Mouse (Mus musculus): ENCODE data around the gene Slc22a6. TPM values are rescaled to one million over a fixed set of nuclear protein-coding genes. Genes with fewer than 3 reads are reported as not detected.

Gene Slc22a6
- polyA plus RNA-seq, 1 experiment from 2014 or later = not detected

DNA sequence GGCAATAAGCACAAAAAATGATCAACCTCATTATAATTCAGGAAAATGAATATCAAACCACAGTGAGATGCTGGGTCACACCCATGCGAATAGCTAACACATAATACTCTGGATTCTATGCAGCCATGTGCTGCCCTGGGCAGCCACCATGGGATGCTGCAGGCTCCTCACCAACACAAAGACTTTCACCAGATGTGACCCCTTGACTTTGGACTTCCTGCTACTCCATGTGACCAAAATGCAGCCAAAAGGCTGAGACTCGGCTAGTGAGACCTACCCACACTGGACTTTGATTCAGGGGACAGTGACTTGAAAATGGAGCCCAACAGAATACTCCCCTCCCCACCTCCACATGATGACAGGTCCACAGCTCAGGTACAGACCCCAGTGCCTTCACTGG, 12.4 kb downstream of the Slc22a6 start:
- H3K4me1 ChIP-seq (ENCODE audit: insufficient read depth) = no peaks in the 10 kb centered on the region
- no peak overlapping the region for H3K27ac ChIP-seq (ENCODE audit: low read depth)
- ATAC-seq (ENCODE audit: insufficient read depth) (no peak), DNase-seq (no peak)
- no peak for TF ChIP-seq CTCF (IDR thresholded peaks at IDR 0.05; ENCODE audit: low read depth)
- no peak overlapping the region for H3K4me2 ChIP-seq
- 73% methylated on average over 2 of the region's 2 CpGs for WGBS
- H3K36me3 ChIP-seq (ENCODE audit: insufficient read depth) = no peaks in the 10 kb centered on the region
- H3K4me3 ChIP-seq (ENCODE audit: low read depth, low read length) = no peak overlapping the region
- H3K27me3 ChIP-seq (ENCODE audit: insufficient read depth, low read length) = no peaks in the 10 kb centered on the region
- H3K9me3 ChIP-seq (ENCODE audit: low read depth, low read length) = no peaks in the 10 kb centered on the region
- H3K9ac ChIP-seq = no peak overlapping the region

DNA sequence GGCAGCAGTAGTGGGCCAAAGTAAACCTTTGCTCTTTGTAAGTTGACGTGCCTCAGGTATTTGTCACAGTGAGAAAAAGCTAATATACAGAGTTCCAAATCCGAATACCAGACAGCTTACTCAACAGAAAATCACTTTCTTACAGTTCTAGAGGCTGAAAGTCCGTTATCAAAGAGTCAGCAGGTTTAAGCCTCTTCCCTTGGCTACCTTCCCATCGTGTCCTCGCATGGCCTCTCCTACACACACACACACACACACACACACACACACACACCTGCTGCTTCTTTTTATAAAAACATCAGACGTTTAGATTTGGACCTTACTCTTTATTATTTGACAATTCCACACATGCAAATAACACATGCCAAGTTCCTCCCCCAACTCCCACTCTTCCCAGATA, 13.0 kb downstream of the Slc22a6 start:
- Histone ChIP-seq H3K9me3 (ENCODE audit: low read depth, low read length) (no peaks in the 10 kb centered on the region), H3K36me3 (ENCODE audit: insufficient read depth) (no peaks in the 10 kb centered on the region)

DNA sequence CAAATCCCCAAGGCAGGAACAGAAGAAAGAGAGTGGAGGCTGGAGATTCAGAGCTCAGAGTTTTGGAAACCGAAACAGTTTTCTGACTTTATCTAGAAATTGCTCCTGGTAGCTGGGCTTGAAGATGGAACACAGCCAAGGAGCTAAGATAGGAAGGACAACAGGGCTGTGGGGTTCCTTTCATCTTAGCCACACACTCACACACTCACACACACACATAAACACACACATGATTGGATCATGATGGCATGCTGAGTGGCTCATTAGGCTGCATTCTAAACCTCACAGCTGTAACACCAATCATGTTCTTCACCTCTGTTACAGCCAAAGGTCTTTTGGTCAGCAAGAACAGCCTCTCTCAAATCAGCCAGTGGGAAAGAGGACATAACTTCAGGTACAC, 14.2 kb downstream of the Slc22a6 start:
- no peak overlapping the region for H3K27ac ChIP-seq (ENCODE audit: low read depth)
- H3K4me1 ChIP-seq (ENCODE audit: insufficient read depth) = no peaks in the 10 kb centered on the region
- H3K4me2 ChIP-seq = no peak overlapping the region
- H3K27me3 ChIP-seq (ENCODE audit: insufficient read depth, low read length) = no peaks in the 10 kb centered on the region
- no peak for TF ChIP-seq CTCF (IDR thresholded peaks at IDR 0.05; ENCODE audit: low read depth)
- no peaks in the 10 kb centered on the region for H3K9me3 ChIP-seq (ENCODE audit: low read depth, low read length)
- H3K36me3 ChIP-seq (ENCODE audit: insufficient read depth) = no peaks in the 10 kb centered on the region
- DNase-seq (peak; percentile 11), ATAC-seq (ENCODE audit: insufficient read depth) (no peak)
- H3K9ac ChIP-seq = no peak overlapping the region
- 38% methylated on average over 1 of the region's 1 CpGs for WGBS
- H3K4me3 ChIP-seq (ENCODE audit: low read depth, low read length) = no peak overlapping the region

More for the DNA sequence above, 13.0 kb downstream of the Slc22a6 start:
- ATAC-seq (ENCODE audit: insufficient read depth) = no peak
- Histone ChIP-seq H3K9ac (no peak overlapping the region), H3K4me3 (ENCODE audit: low read depth, low read length) (no peak overlapping the region), H3K4me1 (ENCODE audit: insufficient read depth) (no peaks in the 10 kb centered on the region), H3K4me2 (no peak overlapping the region), H3K27ac (ENCODE audit: low read depth) (no peak overlapping the region), H3K27me3 (ENCODE audit: insufficient read depth, low read length) (no peaks in the 10 kb centered on the region)
- WGBS = 58% methylated on average over 6 of the region's 6 CpGs
- DNase-seq = no peak
- TF ChIP-seq CTCF (IDR thresholded peaks at IDR 0.05; ENCODE audit: low read depth) = no peak

DNA sequence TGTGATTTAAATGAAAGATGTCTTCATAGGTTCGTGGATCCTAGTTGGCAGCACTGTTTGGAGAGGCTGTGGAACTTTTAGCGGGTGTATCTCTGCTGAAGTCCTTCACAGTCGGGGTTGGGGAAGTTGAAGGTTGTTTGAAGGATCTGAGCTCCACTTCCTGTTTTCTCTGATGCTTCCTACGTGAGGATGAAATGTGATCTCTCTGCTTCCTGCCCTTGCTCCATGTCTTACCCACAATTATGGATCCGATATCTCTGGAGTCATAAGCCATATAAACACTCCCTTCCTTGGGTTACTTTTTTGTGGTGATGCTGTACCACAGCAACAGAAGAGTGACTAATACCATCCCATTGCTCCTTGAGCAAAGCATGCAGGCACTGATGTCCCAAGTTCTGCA, 24.2 kb downstream of the Slc22a6 start:
- Histone ChIP-seq H3K4me3 (ENCODE audit: low read depth, low read length) (no peak overlapping the region), H3K4me1 (ENCODE audit: insufficient read depth) (no peaks in the 10 kb centered on the region), H3K9ac (no peak overlapping the region), H3K27me3 (ENCODE audit: insufficient read depth, low read length) (no peaks in the 10 kb centered on the region), H3K4me2 (no peak overlapping the region), H3K36me3 (ENCODE audit: insufficient read depth) (no peaks in the 10 kb centered on the region), H3K9me3 (ENCODE audit: low read depth, low read length) (no peaks in the 10 kb centered on the region), H3K27ac (ENCODE audit: low read depth) (no peak overlapping the region)
- peak; percentile 18 for DNase-seq
- 34% methylated on average over 5 of the region's 5 CpGs for WGBS
- TF ChIP-seq CTCF (IDR thresholded peaks at IDR 0.05; ENCODE audit: low read depth) = no peak
- ATAC-seq (ENCODE audit: insufficient read depth) = no peak

DNA sequence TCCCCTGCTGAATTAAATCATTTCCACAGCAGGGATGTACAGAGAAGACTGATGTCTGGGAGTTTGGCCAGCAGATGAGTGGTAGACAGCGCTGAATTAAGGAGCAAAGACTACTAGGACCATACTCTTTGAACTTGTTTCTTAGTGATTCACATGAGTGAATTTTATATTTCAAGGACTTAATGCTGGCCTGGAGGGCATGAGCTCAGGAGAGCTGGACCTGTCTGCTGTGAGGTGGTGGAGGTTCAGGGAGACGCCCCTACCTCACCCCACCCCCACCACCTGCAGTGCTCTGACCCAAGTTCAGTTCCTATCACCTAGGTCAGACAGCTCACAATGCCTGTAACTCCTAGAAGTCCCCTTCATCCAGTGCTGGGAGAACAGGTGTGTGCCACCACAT, 28.6 kb downstream of the Slc22a6 start:
- Histone ChIP-seq H3K36me3 (ENCODE audit: insufficient read depth) (no peaks in the 10 kb centered on the region), H3K4me1 (ENCODE audit: insufficient read depth) (no peaks in the 10 kb centered on the region), H3K4me2 (no peak overlapping the region), H3K27me3 (ENCODE audit: insufficient read depth, low read length) (no peaks in the 10 kb centered on the region), H3K9ac (no peak overlapping the region), H3K27ac (ENCODE audit: low read depth) (no peak overlapping the region), H3K4me3 (ENCODE audit: low read depth, low read length) (no peak overlapping the region), H3K9me3 (ENCODE audit: low read depth, low read length) (no peaks in the 10 kb centered on the region)
- no peak for ATAC-seq (ENCODE audit: insufficient read depth)
- no peak for DNase-seq
- no peak for TF ChIP-seq CTCF (IDR thresholded peaks at IDR 0.05; ENCODE audit: low read depth)
- 72% methylated on average over 2 of the region's 2 CpGs for WGBS

DNA sequence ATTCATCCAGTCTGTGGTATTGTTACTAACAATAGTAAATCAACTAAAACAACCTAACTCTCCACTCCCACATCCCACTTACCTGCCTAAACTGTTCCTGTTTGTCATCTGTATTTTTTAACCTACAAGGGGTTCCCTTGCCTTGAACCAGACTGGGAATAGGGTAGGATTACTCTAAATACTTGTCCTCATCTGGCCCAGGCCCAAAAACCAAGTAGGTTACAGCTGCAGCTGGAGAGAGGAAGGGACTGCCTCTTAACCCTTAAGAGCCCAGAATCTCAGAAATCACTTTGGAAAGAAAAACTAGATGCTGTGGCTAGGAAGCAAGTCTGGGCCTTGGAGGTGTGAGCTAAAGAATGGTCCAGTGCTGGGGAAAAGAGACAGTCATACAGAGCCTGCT, 38.0 kb downstream of the Slc22a6 start:
- Histone ChIP-seq H3K27ac (ENCODE audit: low read depth) (no peak overlapping the region), H3K4me2 (no peak overlapping the region), H3K9ac (no peak overlapping the region), H3K4me1 (ENCODE audit: insufficient read depth) (no peaks in the 10 kb centered on the region), H3K9me3 (ENCODE audit: low read depth, low read length) (no peaks in the 10 kb centered on the region), H3K4me3 (ENCODE audit: low read depth, low read length) (no peak overlapping the region), H3K36me3 (ENCODE audit: insufficient read depth) (no peaks in the 10 kb centered on the region), H3K27me3 (ENCODE audit: insufficient read depth, low read length) (no peaks in the 10 kb centered on the region)
- DNase-seq (peak; percentile 78), ATAC-seq (ENCODE audit: insufficient read depth) (peak; percentile 70; the same call in 1 of the 2 replicates)
- TF ChIP-seq CTCF (IDR thresholded peaks at IDR 0.05; ENCODE audit: low read depth) = no peak

DNA sequence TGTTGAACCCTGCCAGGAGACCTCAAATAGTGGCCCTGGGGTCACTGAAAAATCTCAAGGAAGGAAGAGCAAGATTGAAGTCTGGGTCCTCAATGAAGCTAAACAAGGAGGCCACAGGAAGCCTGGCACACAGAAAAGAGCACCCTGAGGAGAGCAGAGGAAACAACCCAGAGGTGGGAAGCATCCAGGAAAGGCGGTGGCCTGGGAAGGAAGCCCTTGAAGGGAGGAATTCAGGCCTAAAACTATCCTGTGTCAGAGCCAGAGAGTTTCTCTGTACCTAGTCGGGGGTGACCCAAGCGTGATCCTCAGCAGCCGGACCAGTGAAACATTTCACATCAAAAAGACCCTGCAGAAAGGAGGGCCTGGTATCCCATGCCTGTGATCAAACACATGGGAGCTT, 38.5 kb downstream of the Slc22a6 start:
- no peak overlapping the region for H3K27ac ChIP-seq (ENCODE audit: low read depth)
- ATAC-seq (ENCODE audit: insufficient read depth) = no peak
- 59% methylated on average over 4 of the region's 4 CpGs for WGBS
- no peaks in the 10 kb centered on the region for H3K27me3 ChIP-seq (ENCODE audit: insufficient read depth, low read length)
- no peak overlapping the region for H3K4me2 ChIP-seq
- H3K4me3 ChIP-seq (ENCODE audit: low read depth, low read length) = no peak overlapping the region
- no peaks in the 10 kb centered on the region for H3K36me3 ChIP-seq (ENCODE audit: insufficient read depth)
- TF ChIP-seq CTCF (IDR thresholded peaks at IDR 0.05; ENCODE audit: low read depth) = no peak
- no peaks in the 10 kb centered on the region for H3K9me3 ChIP-seq (ENCODE audit: low read depth, low read length)
- DNase-seq = no peak
- no peaks in the 10 kb centered on the region for H3K4me1 ChIP-seq (ENCODE audit: insufficient read depth)
- H3K9ac ChIP-seq = no peak overlapping the region

DNA sequence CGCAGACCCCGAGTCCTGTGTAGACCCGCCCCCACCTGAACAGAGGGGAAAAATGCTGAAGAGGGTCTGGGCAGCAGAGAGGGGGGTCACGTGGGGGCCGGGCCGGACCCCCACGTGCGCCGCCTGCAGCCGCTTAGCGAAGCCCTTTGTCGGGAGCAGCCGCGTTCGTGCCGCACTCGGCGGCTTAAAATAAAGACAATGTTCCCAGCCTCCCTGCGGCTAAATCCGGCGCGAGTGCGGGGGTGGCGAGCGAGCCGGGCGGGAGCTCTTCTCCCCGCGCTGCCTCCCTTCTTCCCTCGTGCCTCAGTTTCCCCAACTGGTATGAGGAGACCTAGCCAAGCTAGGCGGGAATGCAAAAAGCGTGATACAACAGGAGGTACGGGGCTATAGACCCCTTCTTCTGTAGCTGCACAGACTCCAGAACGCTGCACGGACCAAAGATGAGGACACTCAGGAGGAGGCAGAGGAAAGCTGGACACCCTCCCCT, 44.0 kb downstream of the Slc22a6 start:
- DNase-seq (peak; percentile 65), ATAC-seq (ENCODE audit: insufficient read depth) (peak; percentile 58; the same call in 1 of the 2 replicates)

More for the DNA sequence above, 44.0 kb downstream of the Slc22a6 start:
- H3K4me1 ChIP-seq (ENCODE audit: insufficient read depth) = no peaks in the 10 kb centered on the region
- no peaks in the 10 kb centered on the region for H3K27me3 ChIP-seq (ENCODE audit: insufficient read depth, low read length)
- no peaks in the 10 kb centered on the region for H3K36me3 ChIP-seq (ENCODE audit: insufficient read depth)
- TF ChIP-seq CTCF (IDR thresholded peaks at IDR 0.05; ENCODE audit: low read depth) = no peak
- H3K4me3 ChIP-seq (ENCODE audit: low read depth, low read length) = peak overlapping the region; percentile 43
- 1% methylated on average over 35 of the region's 35 CpGs for WGBS
- H3K9me3 ChIP-seq (ENCODE audit: low read depth, low read length) = no peaks in the 10 kb centered on the region
- peak overlapping the region; percentile 94 for H3K4me2 ChIP-seq
- H3K27ac ChIP-seq (ENCODE audit: low read depth) = no peak overlapping the region
- peak overlapping the region; percentile 57 for H3K9ac ChIP-seq
